Mouse (Mus musculus) ES-Bruce4 (cell line): ENCODE data around the gene Slc18a2. TPM values are rescaled to one million over a fixed set of nuclear protein-coding genes. Genes with fewer than 3 reads are reported as not detected.

Source experiments
- H3K27ac ChIP-seq: 2 replicates; pipeline ENCODE4 v1.5.1; 2012; ENCODE audit warnings: low read length, inconsistent platforms; ENCODE audit not compliant: insufficient read depth
- H3K27me3 ChIP-seq: 2 replicates; pipeline ENCODE4 v1.6.1; 2012; ENCODE audit warnings: mild to moderate bottlenecking, low read length, inconsistent platforms; ENCODE audit not compliant: control insufficient read depth, poor library complexity, insufficient read depth, severe bottlenecking
- H3K36me3 ChIP-seq: 2 replicates; pipeline ENCODE4 v1.6.1; 2012; ENCODE audit warnings: inconsistent platforms, mild to moderate bottlenecking, low read length, moderate library complexity; ENCODE audit not compliant: control insufficient read depth, poor library complexity, insufficient read depth, severe bottlenecking
- H3K4me1 ChIP-seq: one replicate; pipeline ENCODE4 v1.8.1; 2011; ENCODE audit warnings: low read length; ENCODE audit not compliant: control insufficient read depth, insufficient read depth
- H3K4me3 ChIP-seq: 2 replicates; pipeline ENCODE4 v1.5.1; 2011; ENCODE audit warnings: low read depth, mild to moderate bottlenecking, low read length
- H3K9ac ChIP-seq: 2 replicates; pipeline ENCODE4 v1.6.1; 2012; ENCODE audit warnings: low read depth, mild to moderate bottlenecking, inconsistent platforms; ENCODE audit not compliant: poor library complexity, severe bottlenecking
- H3K9me3 ChIP-seq: replicated peaks from 2 replicates; pipeline ENCODE4 v1.6.1; 2012; ENCODE audit warnings: mild to moderate bottlenecking, low read length, inconsistent platforms; ENCODE audit not compliant: control insufficient read depth, poor library complexity, insufficient read depth, severe bottlenecking
- CTCF ChIP-seq: IDR thresholded peaks from one replicate; pipeline ENCODE4 v1.8.1; 2011; ENCODE audit warnings: low read depth, low read length
- EP300 ChIP-seq: IDR thresholded peaks from 2 replicates; pipeline ENCODE4 v1.6.1; 2011; ENCODE audit warnings: low read depth, low read length; ENCODE audit not compliant: insufficient read depth
- POLR2A ChIP-seq: IDR thresholded peaks from one replicate; pipeline ENCODE4 v1.8.1; 2011; ENCODE audit warnings: low read length; ENCODE audit not compliant: insufficient read depth
- polyA plus RNA-seq: library from polyadenylated mRNA; stranded (reverse); fragments of >200 nt; gene quantifications from 2 replicates; pipeline ENCODE4 v1.2.4, GENCODE M21; 2011; ENCODE audit warnings: low read depth; ENCODE audit not compliant: missing spikeins, insufficient read depth, insufficient read length

Gene Slc18a2
- not detected in 2 replicates for polyA plus RNA-seq

- no peak for TF ChIP-seq CTCF
- TF ChIP-seq EP300: no peak
- TF ChIP-seq POLR2A: no peak
Observed at GRCm38 (mm10) chr19:59260718-59261442, at the start of gene Slc18a2. TSS of gene Slc18a2 (plus strand) at chr19:59260896.

GRCm38 (mm10) chr19:59216891-59217290, 43.8 kb upstream of the Slc18a2 start:
- Histone ChIP-seq H3K27ac (no peak overlapping the region), H3K4me1 (no peaks in the 10 kb centered on the region)
- no peak for TF ChIP-seq CTCF
- no peak for TF ChIP-seq EP300
- no peak for TF ChIP-seq POLR2A

More at GRCm38 (mm10) chr19:59260718-59261442, at the start of gene Slc18a2:
- H3K9me3 ChIP-seq: no peaks in the 10 kb centered on the region
- peak within 1 kb of the TSS; percentile 20 for H3K4me3 ChIP-seq
- no peak within 1 kb of the TSS for H3K9ac ChIP-seq
- H3K27me3 ChIP-seq: peaks cover 4% of the 10 kb centered on the region; the same call in 1 of the 2 replicates
- H3K36me3 ChIP-seq: no peaks in the 10 kb centered on the region
- no peak within 1 kb of the TSS for H3K27ac ChIP-seq
- H3K4me1 ChIP-seq: no peaks in the 10 kb centered on the region

GRCm38 (mm10) chr19:59218991-59219390, 41.7 kb upstream of the Slc18a2 start, which contains the start of gene Kcnk18:
TSS of gene Kcnk18 (plus strand) at chr19:59219214.
- TF ChIP-seq POLR2A (no peak), EP300 (no peak), CTCF (no peak)
- 0 out of 2 replicates have a peak within 1 kb of the TSS, but pooled peaks have one; percentile 7 for H3K4me3 ChIP-seq
- H3K9ac ChIP-seq: no peak within 1 kb of the TSS
- no peaks in the 10 kb centered on the region for H3K27me3 ChIP-seq
- H3K4me1 ChIP-seq: no peaks in the 10 kb centered on the region
- no peaks in the 10 kb centered on the region for H3K36me3 ChIP-seq
- no peaks in the 10 kb centered on the region for H3K9me3 ChIP-seq
- H3K27ac ChIP-seq: no peak within 1 kb of the TSS

More at GRCm38 (mm10) chr19:59216891-59217290, 43.8 kb upstream of the Slc18a2 start:
- H3K27me3 ChIP-seq: no peaks in the 10 kb centered on the region
- H3K9ac ChIP-seq: no peak overlapping the region
- no peaks in the 10 kb centered on the region for H3K36me3 ChIP-seq
- no peaks in the 10 kb centered on the region for H3K9me3 ChIP-seq
- no peak overlapping the region for H3K4me3 ChIP-seq

GRCm38 (mm10) chr19:59221131-59221530, 39.6 kb upstream of the Slc18a2 start:
- H3K4me3 ChIP-seq: no peak overlapping the region
- H3K27ac ChIP-seq: no peak overlapping the region
- H3K36me3 ChIP-seq: no peaks in the 10 kb centered on the region
- no peaks in the 10 kb centered on the region; the same call in 1 of the 2 replicates for H3K9me3 ChIP-seq
- no peaks in the 10 kb centered on the region for H3K4me1 ChIP-seq
- H3K9ac ChIP-seq: no peak overlapping the region
- H3K27me3 ChIP-seq: no peaks in the 10 kb centered on the region
- no peak for TF ChIP-seq EP300
- TF ChIP-seq CTCF: no peak
- no peak for TF ChIP-seq POLR2A

GRCm38 (mm10) chr19:59228376-59228775, 32.3 kb upstream of the Slc18a2 start:
- Histone ChIP-seq H3K9me3 (no peaks in the 10 kb centered on the region; the same call in 1 of the 2 replicates), H3K4me3 (no peak overlapping the region), H3K27ac (no peak overlapping the region), H3K9ac (no peak overlapping the region), H3K36me3 (no peaks in the 10 kb centered on the region), H3K4me1 (no peaks in the 10 kb centered on the region), H3K27me3 (no peaks in the 10 kb centered on the region)
- TF ChIP-seq POLR2A (no peak), EP300 (no peak), CTCF (no peak)

GRCm38 (mm10) chr19:59232786-59233185, 27.9 kb upstream of the Slc18a2 start:
- Histone ChIP-seq H3K9ac (no peak overlapping the region), H3K36me3 (no peaks in the 10 kb centered on the region), H3K27ac (no peak overlapping the region), H3K4me3 (no peak overlapping the region), H3K4me1 (peaks cover 4% of the 10 kb centered on the region), H3K27me3 (no peaks in the 10 kb centered on the region), H3K9me3 (no peaks in the 10 kb centered on the region)
- no peak for TF ChIP-seq POLR2A
- TF ChIP-seq CTCF: no peak
- no peak for TF ChIP-seq EP300
